Mouse (Mus musculus) erythroblast, embryonic 14.5 days (primary cell): Measurements from ENCODE around the gene Ldlr.

ENCODE experiments used
- GATA1 ChIP-seq: IDR thresholded peaks from 2 replicates; pipeline ENCODE4 v1.6.1; 2012; ENCODE audit warnings: low read length, inconsistent platforms, mixed read lengths
- TAL1 ChIP-seq: IDR thresholded peaks from 3 replicates; pipeline ENCODE4 v1.6.1; 2012; ENCODE audit warnings: low read length, inconsistent platforms, mixed read lengths

DNA sequence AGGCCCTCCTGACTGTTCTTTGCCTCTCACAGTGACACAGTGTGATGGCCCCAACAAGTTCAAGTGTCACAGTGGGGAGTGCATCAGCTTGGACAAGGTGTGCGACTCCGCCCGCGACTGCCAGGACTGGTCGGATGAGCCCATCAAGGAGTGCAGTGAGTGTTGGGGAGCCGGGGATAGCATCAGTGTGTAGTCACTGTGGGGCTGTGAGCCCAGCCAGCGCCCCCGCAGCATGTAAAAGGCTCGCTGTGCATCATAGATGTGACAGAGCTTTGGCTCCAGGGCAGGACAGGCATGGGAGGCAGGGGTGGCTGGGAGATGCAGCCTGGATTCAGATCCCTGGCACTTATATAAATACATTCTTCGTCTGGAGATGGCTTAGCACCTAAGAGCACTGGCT, 13.9 kb downstream of the Ldlr start:
- TF ChIP-seq GATA1: no peak
- TF ChIP-seq TAL1: no peak
